Mouse (Mus musculus) C2C12 (cell line): Measurements from ENCODE around the gene Ldlrad1.

Experiments used
- CEBPB ChIP-seq: IDR thresholded peaks from one replicate; pipeline ENCODE4 v1.6.1; 2011; ENCODE audit warnings: low read depth, mild to moderate bottlenecking, control low read depth, moderate library complexity
- CTCF ChIP-seq: IDR thresholded peaks from one replicate; pipeline ENCODE4 v1.5.1; 2011; ENCODE audit not compliant: control insufficient read depth, insufficient read depth, insufficient read length
- MYOD1 ChIP-seq: IDR thresholded peaks from one replicate; pipeline ENCODE4 v1.6.1; 2011; ENCODE audit warnings: low read depth; ENCODE audit not compliant: control insufficient read depth, insufficient read length
- USF1 ChIP-seq: IDR thresholded peaks from one replicate; pipeline ENCODE4 v1.6.1; 2011; ENCODE audit warnings: low read depth, mild to moderate bottlenecking, control low read depth, moderate library complexity

DNA sequence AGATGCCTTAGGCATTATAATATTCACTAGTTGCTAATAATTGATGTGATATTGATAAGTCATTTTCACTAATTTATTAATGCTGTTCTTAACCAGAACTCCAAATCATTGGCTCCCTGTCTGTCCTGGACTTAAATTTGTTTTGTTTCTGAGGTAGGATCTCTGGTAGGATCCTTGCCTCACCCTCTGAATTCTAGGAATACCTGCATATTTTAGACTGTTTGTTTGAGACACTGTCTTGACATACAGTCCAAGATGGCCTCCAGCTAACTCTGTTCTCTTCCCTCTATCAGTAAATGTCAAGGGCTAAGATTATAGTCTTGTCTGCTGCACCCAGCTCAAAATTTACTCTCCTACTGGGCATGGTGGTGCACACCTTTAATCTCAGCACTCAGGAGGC, 28.2 kb upstream of the Ldlrad1 start:
- no peak for TF ChIP-seq CTCF
- no peak for TF ChIP-seq MYOD1
- no peak for TF ChIP-seq USF1
- TF ChIP-seq CEBPB = no peak
